Mouse (Mus musculus): ENCODE data around the gene Rfx2. TPM values are rescaled to one million over a fixed set of nuclear protein-coding genes. Genes with fewer than 3 reads are reported as not detected.
A peak's percentile ranks its signal among the peaks of the same experiment; 100 is the strongest.

Rfx2 gene
- 1 to 10 TPM; 3.8 to 5.6 TPM for total RNA-seq (2021)
- long read RNA-seq, experiment 1, partial matches to known transcripts: 1 of 5 reads
- long read RNA-seq, experiment 1, other reads (novel, unspliced or antisense): 1 of 5 reads
- long read RNA-seq, experiment 2, partial matches to known transcripts: 5 of 9 reads
- long read RNA-seq, experiment 2, other reads (novel, unspliced or antisense): 3 of 9 reads

DNA sequence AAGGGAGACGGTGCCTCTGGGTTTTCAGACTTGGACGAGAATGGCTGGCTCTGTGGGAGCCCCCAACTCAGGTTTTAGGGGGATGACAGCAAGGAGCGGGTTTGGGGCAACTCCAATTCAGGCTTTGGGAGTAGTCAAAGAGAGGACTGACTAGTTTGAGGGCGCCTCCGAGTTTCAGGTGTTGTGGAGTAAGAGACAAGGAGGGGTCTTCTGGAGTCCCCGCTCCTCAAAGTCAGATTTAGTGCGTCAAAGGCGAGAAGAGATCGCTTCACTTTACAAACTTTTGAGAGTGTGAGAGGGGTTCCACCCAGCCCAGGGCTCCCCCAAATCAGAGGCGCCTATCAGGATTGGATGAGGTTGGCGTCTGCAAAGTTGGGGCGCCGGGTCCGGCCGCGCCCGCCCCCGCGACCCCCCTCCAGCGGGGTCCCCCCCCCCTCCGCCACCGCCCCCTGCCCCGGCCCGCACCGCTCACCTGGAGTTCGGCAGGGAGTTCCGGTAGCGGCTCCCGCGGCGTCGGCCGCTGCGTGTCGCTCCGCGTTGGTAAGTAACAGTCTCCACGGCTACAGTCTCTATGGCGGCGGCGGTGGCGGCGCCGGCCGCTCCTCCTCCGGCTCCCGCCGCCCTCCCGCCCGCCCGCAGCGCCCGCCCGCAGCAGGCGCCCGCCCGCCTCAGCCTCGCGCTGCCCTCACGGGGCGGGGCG, at the start of gene Rfx2:
TSS of gene Rfx2 (minus strand) at position 603 of the 700 bp plus-strand sequence.
- DNase-seq (ENCODE audit: low spot score in 2 of 2): no peak

DNA sequence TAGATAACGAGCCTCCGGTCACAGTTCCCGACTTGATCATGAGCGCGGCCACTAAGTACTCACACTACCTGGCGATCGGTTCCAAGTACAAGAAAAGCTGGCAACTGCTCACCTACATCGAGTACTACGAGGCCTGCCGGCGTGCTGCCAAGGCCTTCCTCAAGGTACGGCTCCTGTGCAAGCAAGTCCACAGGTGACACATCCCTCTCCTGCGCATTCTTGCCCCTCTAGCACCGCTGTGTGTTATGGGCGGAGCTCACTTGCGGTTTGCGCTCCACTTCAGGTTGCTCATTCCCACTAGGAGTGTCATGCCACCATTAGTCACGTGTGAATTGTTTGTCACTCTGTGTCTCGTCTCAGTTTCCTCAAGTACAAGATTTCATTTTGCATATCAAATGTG, 46.6 kb upstream of the Rfx2 start:
- DNase-seq (ENCODE audit: low spot score in 2 of 2): no peak

DNA sequence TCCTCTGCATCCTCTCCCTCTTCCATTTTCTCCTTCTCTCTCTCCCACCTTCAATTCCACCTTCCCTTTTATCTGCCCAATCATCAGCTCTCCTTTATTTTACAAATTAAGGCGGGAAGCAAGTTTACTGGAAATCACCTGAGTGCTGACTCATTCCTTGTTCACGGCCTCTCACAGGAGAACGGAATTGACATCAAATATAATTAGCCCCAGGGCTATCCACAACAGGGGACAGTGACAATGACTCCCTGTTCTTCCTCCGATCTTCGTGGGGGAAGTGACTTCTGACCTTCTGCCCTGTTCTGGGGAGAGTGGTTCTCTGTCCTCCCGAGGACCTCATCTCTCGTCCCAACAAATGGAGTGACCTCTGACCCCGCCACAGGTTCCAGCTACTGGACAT, 46.2 kb upstream of the Rfx2 start:
- no peak for DNase-seq (ENCODE audit: low spot score in 2 of 2)

DNA sequence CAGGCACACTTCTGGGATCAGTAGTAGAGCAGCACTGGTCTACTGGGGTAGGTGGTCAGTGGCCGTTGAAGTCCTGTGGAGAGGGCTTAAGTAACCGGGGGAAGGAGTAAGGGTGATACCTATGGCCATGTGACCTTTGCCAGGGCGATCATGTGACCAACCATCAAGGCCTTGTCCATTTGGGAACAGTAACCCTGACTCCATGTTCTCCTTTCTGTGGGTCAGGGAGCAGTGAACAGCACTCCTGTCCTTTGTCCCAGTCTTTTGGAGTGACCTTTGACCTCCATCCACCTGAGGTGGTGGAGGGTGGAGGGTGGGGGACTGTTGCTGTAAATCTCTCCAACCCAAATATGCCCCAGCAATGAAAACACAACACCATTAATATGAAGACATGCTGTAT, 45.7 kb upstream of the Rfx2 start:
- DNase-seq (ENCODE audit: low spot score in 2 of 2): no peak

DNA sequence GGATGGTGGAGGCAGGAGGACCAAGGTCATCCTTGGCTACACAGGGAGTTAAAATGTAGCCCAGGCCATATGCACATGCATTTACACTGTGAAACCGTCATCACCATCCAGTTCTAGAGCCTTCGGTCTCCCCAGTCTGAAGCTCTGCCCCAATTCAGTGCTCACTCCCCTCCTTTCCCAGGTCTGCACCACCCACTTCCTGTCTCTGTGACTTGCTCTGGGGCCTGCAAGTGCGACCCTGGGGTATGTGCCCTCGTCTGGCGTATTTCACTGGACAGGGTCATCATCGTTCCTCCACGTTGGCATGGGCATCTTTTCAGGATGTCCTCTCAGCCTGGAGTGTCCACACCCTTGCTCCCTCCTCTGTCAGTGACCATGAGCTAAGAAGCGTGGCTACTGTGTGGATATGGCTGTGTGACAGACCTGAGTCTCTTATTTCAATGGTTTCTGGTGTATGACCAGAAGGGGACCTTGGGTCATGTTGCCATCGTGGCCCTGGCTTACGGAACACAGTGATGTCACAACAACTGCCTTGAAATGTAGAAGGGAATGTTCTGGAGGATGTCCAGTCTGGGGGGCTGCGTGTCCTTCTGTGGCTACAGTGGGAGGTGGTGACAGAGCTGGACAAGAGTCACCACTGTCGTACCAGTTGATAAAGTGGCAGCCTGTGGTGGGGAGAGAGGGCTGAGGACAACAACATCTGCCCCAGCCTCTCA, 44.3 kb upstream of the Rfx2 start, which contains the start of gene 1700061G19Rik:
TSS of gene 1700061G19Rik (plus strand) at position 542 of the 716 bp plus-strand sequence.
- no peak for DNase-seq (ENCODE audit: low spot score in 2 of 2)

DNA sequence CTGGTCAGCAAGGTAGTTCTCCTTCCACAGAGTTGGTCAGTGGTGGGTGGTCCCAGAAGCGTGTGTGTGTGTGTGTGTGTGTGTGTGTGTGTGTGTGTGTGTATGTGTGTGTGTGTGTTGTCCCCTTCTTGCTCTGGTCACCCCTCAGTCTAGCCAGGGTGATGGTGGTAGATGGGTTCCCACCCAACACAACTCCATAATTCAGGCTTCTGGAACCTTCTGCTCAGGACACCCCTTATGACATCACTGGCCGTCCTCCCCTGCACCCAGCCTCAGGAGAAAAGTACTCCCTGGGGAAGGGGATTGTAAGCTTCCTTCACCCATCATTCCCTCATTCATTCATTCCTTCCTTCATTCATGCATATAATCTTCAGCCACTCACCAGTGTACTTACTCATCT, 43.4 kb upstream of the Rfx2 start, which contains the start of gene Acsbg2:
TSS of gene Acsbg2 (minus strand) at position 211 of the 400 bp plus-strand sequence.
- no peak for DNase-seq (ENCODE audit: low spot score in 2 of 2)

DNA sequence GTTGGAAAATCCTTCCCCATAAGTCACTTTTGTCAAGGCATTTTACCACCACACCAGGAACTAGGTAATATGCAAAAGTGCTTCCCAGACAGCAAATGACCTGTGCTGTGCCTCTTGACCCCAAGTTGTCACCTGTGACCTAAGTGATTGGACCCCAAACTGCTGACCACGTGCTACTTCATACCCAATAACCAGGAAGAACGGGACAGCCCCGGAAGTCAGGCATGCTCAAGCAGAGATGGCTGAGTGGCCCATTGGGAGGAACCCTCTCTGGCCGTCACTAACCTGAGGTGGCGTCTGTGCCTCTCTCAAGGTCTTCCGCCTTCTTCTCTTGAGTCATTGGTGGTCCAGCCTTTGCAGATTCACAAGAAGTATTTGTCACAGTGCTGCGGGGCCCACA, 41.7 kb upstream of the Rfx2 start:
- DNase-seq (ENCODE audit: low spot score in 2 of 2): no peak

- DNase-seq (ENCODE audit: low spot score in 2 of 2): no peak
Observed at GRCm38 (mm10) chr17:56871767-56872166, 41.0 kb upstream of the Rfx2 start.

DNA sequence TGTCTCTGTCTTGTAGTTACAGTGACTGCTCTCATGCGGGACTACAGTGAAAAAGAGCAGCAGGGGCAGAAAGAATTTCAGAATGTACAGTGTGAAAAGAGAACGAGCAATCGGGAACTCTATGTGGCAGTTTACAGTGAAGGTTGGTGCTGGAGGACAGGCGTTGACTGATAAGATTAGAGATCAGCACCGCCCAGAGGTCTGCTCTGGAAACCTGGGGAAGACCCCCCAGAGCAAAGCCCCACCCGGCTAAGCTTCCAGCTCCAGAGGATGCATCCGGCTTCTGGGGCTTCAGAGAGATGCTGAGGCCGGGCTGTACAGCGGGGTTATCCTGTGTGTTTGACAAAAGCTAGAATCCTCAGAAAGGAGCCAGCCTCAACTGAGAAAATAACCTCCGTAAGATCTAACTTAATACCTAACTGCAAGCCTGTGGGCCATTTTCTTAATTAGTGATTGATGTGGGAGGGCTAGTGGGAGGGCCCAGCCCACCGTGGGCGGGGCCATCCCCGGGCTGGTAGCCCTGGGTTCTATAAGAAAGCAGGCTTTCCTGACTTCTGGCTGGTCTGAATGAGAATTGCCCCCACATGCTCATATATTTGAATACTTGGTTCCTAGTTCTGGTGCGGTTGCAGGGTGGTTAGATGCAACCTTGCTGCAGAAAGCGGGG, 39.6 kb upstream of the Rfx2 start:
- DNase-seq (ENCODE audit: low spot score in 2 of 2): no peak

GRCm38 (mm10) chr17:56869481-56869977, 38.7 kb upstream of the Rfx2 start:
- no peak for DNase-seq (ENCODE audit: low spot score in 2 of 2)

- DNase-seq (ENCODE audit: low spot score in 2 of 2): no peak
Observed at GRCm38 (mm10) chr17:56866071-56866470, 35.3 kb upstream of the Rfx2 start.

DNA sequence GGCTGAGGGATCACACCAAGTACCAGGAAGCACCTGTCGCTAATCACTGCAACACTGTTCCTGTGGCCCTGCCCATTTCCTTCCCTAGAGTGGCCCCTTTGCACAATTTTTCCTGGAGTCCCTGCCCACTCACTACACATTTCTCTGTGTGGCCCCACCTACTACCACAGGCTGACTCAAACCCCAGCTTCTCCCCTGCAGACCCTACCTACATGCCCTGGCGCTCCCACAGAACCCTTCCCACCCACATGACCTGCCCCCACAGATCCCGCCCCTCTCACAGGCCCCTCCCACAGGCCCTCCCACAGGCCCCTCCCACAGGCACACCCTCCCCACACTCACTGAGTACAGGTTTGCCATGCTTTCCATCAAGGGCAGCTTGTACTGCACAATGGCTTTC, 30.4 kb upstream of the Rfx2 start:
- DNase-seq (ENCODE audit: low spot score in 2 of 2): no peak

GRCm38 (mm10) chr17:56858922-56859321, 28.1 kb upstream of the Rfx2 start:
- DNase-seq (ENCODE audit: low spot score in 2 of 2): no peak

DNA sequence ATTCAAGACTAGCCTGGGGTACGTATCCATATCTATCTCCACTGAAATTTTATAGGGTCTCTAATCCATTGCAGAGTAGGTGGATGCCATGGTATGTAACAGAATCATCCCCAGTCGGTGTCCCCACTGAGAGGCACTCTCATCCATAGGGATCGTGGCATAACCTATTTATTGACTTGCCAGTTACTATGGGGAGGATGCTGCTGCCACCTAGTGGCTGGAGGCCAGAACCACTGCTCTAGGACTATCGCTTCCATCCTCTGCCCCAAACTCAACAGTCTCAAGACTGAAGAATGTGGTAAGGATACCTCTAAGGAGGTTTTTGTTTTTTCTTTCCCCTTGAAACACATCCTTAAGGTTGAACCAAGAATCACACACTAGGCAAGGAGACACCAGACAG, 27.4 kb upstream of the Rfx2 start:
- peak; percentile 73 to 74 for DNase-seq (ENCODE audit: low spot score in 2 of 2)

- DNase-seq (ENCODE audit: low spot score in 2 of 2): no peak
Observed at GRCm38 (mm10) chr17:56855421-56855820, 24.6 kb upstream of the Rfx2 start.

DNA sequence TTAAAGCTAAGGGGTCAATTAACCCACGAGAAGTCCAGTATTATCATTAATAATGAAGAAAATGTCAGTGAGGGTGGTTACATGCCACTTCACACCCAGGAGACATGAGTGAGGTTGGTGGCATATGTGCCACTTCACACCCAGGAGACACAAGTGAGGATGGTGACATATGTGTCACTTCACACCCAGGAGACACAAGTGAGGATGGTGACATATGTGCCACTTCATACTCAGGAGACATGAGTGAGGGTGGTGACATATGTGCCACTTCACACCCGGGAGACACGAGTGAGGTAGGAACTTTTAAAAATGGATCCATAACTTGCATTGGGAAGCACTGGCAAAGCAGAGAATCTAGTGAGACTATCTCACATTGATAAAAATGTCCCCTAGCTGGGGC, 20.4 kb upstream of the Rfx2 start:
- no peak for DNase-seq (ENCODE audit: low spot score in 2 of 2)

GRCm38 (mm10) chr17:56849710-56850109, 18.9 kb upstream of the Rfx2 start:
- no peak for DNase-seq (ENCODE audit: low spot score in 2 of 2)

- no peak for DNase-seq (ENCODE audit: low spot score in 2 of 2)
Observed at GRCm38 (mm10) chr17:56848785-56849184, 18.0 kb upstream of the Rfx2 start.

DNA sequence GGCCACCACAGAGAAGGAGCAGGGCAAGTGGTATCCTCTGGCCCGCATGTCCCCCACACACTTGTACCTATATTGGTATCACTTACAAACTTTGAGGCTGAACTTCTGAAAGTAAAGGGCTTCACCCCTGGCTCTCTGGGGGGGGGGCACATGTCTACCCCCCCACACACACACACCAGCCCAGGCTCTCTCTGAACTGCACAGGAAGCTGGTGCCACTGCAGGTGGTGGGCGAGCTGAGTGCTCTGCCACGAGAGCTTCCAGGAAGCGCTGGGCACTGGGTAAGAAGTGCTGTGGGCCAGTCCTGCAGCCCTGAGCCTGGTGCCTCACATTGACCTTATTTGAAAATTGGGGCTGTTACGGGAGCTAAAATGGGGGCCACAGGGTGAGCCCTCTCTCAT, 12.9 kb upstream of the Rfx2 start:
- no peak for DNase-seq (ENCODE audit: low spot score in 2 of 2)

GRCm38 (mm10) chr17:56842173-56842572, 11.4 kb upstream of the Rfx2 start:
- DNase-seq (ENCODE audit: low spot score in 2 of 2): no peak

DNA sequence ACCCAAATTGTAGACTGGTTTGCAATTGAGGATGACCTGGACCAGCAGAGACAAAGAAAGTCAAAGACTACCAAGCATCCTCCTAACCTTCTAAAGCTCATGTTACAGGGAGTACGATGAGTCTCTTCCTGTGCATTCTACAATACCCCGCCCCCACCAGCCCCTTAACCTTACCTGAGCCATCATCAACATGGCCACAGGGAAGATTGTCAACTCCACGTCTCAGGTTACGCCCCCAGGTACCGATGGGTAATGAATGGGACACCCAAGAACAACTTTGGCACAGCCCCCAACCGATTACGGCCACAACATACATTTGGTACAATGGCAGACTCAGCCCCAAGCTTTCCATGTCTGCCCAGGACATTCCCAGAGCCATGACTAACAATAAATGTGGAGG, 9.7 kb upstream of the Rfx2 start:
- no peak for DNase-seq (ENCODE audit: low spot score in 2 of 2)

DNA sequence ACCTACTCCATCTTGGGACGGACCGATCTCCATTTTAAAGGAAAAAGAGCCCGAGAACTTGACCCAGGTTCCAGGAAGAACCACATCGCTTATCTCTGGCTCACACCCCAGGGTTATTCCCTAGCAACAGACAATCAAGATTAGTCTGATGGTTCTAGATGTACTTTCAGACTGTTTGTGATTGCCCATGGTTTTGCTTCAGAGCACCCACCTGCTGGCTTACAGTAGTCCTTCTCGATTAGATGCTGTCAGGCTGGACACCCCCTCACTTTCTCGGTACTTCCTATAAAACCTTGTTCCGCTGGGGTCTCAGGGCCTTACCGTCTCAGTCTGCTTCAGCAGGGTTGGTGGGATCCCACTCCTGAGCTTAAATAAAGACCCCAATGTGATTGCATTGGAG, 5.5 kb upstream of the Rfx2 start:
- DNase-seq (ENCODE audit: low spot score in 2 of 2): no peak
